Mouse (Mus musculus): ENCODE measurements around the gene Ddx24. TPM values are rescaled to one million over a fixed set of nuclear protein-coding genes. Genes with fewer than 3 reads are reported as not detected.

Ddx24 gene
- polyA plus RNA-seq, 1 experiment from 2014 or later, result 85.2 TPM

DNA sequence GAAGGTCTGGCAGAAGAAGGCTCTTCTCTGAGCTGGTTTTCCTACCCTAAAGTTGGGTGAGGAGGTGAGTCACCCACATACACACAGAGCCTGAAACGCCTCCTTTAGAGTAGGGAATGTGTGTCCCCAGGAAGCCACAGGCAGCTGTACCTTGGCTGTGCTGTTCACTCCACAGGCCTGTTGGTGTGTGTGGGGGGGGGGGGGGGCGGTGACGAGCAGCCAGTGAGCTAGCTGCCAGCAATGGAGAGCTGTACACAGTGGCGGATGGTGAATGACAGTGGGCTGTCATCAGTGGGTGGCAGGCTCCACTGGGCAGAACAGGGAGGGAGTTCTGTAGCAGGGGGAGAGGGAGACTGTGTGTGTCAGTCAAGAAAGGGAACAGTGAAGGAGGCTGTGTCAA is 48.9 kb downstream of the Ddx24 start:
- WGBS, result 78% methylated on average over 2 of the region's 4 CpGs
- no peak overlapping the region for H3K4me2 ChIP-seq (ENCODE audit: low read depth, low read length)
- H3K9ac ChIP-seq (ENCODE audit: low read depth, low read length), result no peak overlapping the region
- ATAC-seq (ENCODE audit: low read depth) (no peak), DNase-seq (ENCODE audit: low spot score) (no peak)
- no peaks in the 10 kb centered on the region for H3K27me3 ChIP-seq (replicated peaks; ENCODE audit: control insufficient read depth, insufficient read depth, low read length)
- no peaks in the 10 kb centered on the region for H3K9me3 ChIP-seq (ENCODE audit: control insufficient read depth, low read length)
- no peak overlapping the region for H3K27ac ChIP-seq (replicated peaks; ENCODE audit: low read depth, low read length)
- no peak overlapping the region for H3K4me3 ChIP-seq (ENCODE audit: low read depth, low read length)
- H3K4me1 ChIP-seq (ENCODE audit: control insufficient read depth, insufficient read depth, low read length), result no peaks in the 10 kb centered on the region
- H3K36me3 ChIP-seq (ENCODE audit: control insufficient read depth, insufficient read depth, low read length), result no peaks in the 10 kb centered on the region

DNA sequence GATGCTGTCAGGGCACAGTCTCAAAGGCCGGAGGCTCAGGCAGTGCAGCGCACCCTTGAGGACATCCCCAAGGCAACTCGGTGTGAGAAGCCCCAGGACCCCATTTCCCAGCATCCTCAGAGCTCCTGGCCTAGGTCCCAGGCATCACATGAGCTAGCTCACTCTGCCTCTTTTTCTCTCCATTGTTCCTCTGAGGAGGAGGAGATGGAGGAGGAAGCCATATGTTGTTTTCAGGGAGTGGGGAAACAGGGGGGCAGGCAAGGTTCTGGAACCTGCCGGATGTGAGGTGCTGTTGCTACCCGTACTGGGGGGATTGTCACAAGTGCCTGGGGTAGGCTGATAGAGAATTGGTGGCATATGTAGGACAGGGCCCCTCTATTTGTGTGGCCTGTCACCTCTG is 49.5 kb downstream of the Ddx24 start:
- ATAC-seq (ENCODE audit: low read depth) (no peak), DNase-seq (ENCODE audit: low spot score) (no peak)
- Histone ChIP-seq H3K27ac (replicated peaks; ENCODE audit: low read depth, low read length) (no peak overlapping the region), H3K9ac (ENCODE audit: low read depth, low read length) (no peak overlapping the region), H3K36me3 (ENCODE audit: control insufficient read depth, insufficient read depth, low read length) (no peaks in the 10 kb centered on the region), H3K27me3 (replicated peaks; ENCODE audit: control insufficient read depth, insufficient read depth, low read length) (no peaks in the 10 kb centered on the region), H3K4me3 (ENCODE audit: low read depth, low read length) (no peak overlapping the region), H3K4me1 (ENCODE audit: control insufficient read depth, insufficient read depth, low read length) (no peaks in the 10 kb centered on the region), H3K4me2 (ENCODE audit: low read depth, low read length) (no peak overlapping the region), H3K9me3 (ENCODE audit: control insufficient read depth, low read length) (no peaks in the 10 kb centered on the region)
- 61% methylated on average over 5 of the region's 5 CpGs for WGBS

DNA sequence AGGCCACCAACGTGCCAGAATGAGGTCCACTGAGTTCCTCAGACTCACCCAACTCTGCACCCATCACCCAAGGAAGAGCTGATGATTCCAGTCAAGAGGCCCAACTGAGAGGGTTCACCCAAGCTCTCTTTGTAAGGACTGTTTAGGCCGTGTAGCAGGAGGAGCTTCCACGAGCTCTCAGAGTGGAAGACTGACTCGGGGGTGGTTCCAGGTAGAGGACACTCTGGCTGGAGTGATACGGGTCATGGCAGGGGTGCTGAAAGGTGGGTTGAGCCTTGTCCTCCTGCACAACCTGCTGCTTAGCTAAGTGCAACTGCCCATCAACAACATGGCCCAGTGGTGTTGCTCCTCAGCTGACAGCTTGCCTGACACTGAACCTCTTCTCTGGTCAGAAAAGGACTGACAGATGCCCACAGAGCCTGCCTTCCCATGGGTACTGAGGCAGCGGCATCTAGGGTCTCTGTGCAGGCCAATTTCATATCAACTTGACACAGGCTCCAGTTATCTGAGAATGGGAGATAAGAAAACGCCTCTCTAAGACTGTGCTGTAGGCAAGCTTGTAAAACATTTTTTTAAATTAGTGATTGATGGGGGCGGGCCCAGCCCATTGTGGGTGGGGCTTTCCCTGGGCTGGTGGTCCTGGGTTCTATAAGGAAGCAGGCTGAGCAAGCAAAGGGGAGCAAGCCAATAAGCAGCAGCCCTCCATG is 51.9 kb downstream of the Ddx24 start:
- H3K27ac ChIP-seq (replicated peaks; ENCODE audit: low read depth, low read length), result no peak overlapping the region
- H3K9me3 ChIP-seq (ENCODE audit: control insufficient read depth, low read length), result no peaks in the 10 kb centered on the region
- 73% methylated on average over 8 of the region's 8 CpGs for WGBS
- DNase-seq (ENCODE audit: low spot score) (no peak), ATAC-seq (ENCODE audit: low read depth) (no peak)
- no peaks in the 10 kb centered on the region for H3K4me1 ChIP-seq (ENCODE audit: control insufficient read depth, insufficient read depth, low read length)
- no peak overlapping the region for H3K9ac ChIP-seq (ENCODE audit: low read depth, low read length)
- no peaks in the 10 kb centered on the region for H3K27me3 ChIP-seq (replicated peaks; ENCODE audit: control insufficient read depth, insufficient read depth, low read length)
- no peak overlapping the region for H3K4me3 ChIP-seq (ENCODE audit: low read depth, low read length)
- no peak overlapping the region for H3K4me2 ChIP-seq (ENCODE audit: low read depth, low read length)
- no peaks in the 10 kb centered on the region for H3K36me3 ChIP-seq (ENCODE audit: control insufficient read depth, insufficient read depth, low read length)

DNA sequence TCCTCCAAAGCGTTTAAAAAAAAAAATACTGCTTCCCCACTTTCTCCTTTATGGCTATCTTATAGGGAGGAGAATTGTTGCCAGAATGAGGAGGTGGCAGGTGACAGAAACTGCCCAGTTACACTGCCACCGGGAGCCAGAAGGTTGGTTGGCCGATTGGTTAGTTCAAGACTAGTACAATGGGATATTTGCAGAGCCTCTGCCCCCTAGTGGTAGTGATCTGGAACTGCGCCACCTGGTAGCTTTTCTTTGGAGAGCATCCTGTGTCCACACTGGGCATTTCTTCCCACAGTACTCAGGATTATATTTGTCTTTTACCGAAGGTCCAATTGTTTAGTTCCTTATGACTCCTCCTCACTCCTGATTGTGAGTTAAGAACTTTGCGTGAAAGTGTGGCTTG is 53.9 kb downstream of the Ddx24 start:
- DNase-seq (ENCODE audit: low spot score) (no peak), ATAC-seq (ENCODE audit: low read depth) (no peak)
- WGBS, result 27% methylated on average over 6 of the region's 6 CpGs
- H3K27me3 ChIP-seq (replicated peaks; ENCODE audit: control insufficient read depth, insufficient read depth, low read length), result no peaks in the 10 kb centered on the region
- H3K9ac ChIP-seq (ENCODE audit: low read depth, low read length), result no peak overlapping the region
- H3K27ac ChIP-seq (replicated peaks; ENCODE audit: low read depth, low read length), result no peak overlapping the region
- no peaks in the 10 kb centered on the region for H3K9me3 ChIP-seq (ENCODE audit: control insufficient read depth, low read length)
- H3K4me1 ChIP-seq (ENCODE audit: control insufficient read depth, insufficient read depth, low read length), result no peaks in the 10 kb centered on the region
- no peak overlapping the region for H3K4me2 ChIP-seq (ENCODE audit: low read depth, low read length)
- H3K36me3 ChIP-seq (ENCODE audit: control insufficient read depth, insufficient read depth, low read length), result no peaks in the 10 kb centered on the region
- H3K4me3 ChIP-seq (ENCODE audit: low read depth, low read length), result no peak overlapping the region

DNA sequence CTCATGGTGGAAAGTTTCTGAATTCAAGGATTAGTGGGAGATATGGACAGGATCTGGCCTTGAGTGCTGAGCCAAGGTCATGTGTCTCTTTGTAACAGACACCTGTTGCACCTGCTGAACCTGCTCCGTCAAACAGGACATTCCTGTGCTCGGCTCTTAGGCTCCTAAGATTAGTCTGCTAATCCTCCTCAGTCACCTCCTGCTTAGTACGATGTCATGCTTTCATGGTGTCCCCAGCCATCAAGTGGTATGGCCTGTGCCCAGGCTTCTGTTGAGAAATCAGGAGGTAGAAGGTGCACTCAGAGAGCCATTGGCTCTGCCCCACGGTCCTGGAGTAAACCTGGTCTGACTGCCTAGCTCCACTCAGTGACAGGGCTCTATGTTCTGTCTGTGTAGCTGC is 54.8 kb downstream of the Ddx24 start:
- Histone ChIP-seq H3K27me3 (replicated peaks; ENCODE audit: control insufficient read depth, insufficient read depth, low read length) (no peaks in the 10 kb centered on the region), H3K9me3 (ENCODE audit: control insufficient read depth, low read length) (no peaks in the 10 kb centered on the region), H3K4me2 (ENCODE audit: low read depth, low read length) (no peak overlapping the region), H3K4me3 (ENCODE audit: low read depth, low read length) (no peak overlapping the region), H3K9ac (ENCODE audit: low read depth, low read length) (no peak overlapping the region), H3K27ac (replicated peaks; ENCODE audit: low read depth, low read length) (no peak overlapping the region), H3K4me1 (ENCODE audit: control insufficient read depth, insufficient read depth, low read length) (no peaks in the 10 kb centered on the region), H3K36me3 (ENCODE audit: control insufficient read depth, insufficient read depth, low read length) (no peaks in the 10 kb centered on the region)
- ATAC-seq (ENCODE audit: low read depth) (no peak), DNase-seq (ENCODE audit: low spot score) (no peak)
- WGBS, result 66% methylated on average over 4 of the region's 4 CpGs

DNA sequence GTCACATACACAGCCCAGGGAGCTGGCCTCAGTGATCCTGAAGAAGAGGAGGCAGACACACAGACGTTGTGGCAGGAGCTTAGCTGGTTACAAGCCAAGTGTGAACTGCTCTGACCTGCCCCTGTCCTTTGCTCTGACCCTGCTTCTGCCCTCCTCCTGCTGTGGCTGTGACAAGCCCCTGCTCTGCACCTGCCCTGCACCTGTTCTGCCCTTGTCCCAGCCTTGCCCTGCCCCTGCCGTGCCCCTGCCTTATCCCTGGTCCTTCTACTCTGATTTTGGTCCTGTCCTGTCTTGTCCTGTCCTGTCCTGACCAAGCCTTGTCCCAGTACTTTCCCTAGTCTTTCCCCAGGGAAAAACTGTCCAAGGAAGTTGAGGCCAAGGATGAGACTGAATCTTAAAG is 56.9 kb downstream of the Ddx24 start:
- no peak overlapping the region for H3K9ac ChIP-seq (ENCODE audit: low read depth, low read length)
- no peaks in the 10 kb centered on the region for H3K4me1 ChIP-seq (ENCODE audit: control insufficient read depth, insufficient read depth, low read length)
- WGBS, result 56% methylated on average over 2 of the region's 2 CpGs
- ATAC-seq (ENCODE audit: low read depth), result no peak
- no peaks in the 10 kb centered on the region for H3K9me3 ChIP-seq (ENCODE audit: control insufficient read depth, low read length)
- H3K27me3 ChIP-seq (replicated peaks; ENCODE audit: control insufficient read depth, insufficient read depth, low read length), result no peaks in the 10 kb centered on the region
- no peak overlapping the region for H3K27ac ChIP-seq (replicated peaks; ENCODE audit: low read depth, low read length)
- no peak overlapping the region for H3K4me3 ChIP-seq (ENCODE audit: low read depth, low read length)
- no peak for DNase-seq (ENCODE audit: low spot score)
- H3K4me2 ChIP-seq (ENCODE audit: low read depth, low read length), result no peak overlapping the region
- H3K36me3 ChIP-seq (ENCODE audit: control insufficient read depth, insufficient read depth, low read length), result no peaks in the 10 kb centered on the region

- no peak overlapping the region for H3K4me3 ChIP-seq (ENCODE audit: low read depth, low read length)
- no peaks in the 10 kb centered on the region for H3K9me3 ChIP-seq (ENCODE audit: control insufficient read depth, low read length)
- no peak overlapping the region for H3K9ac ChIP-seq (ENCODE audit: low read depth, low read length)
- H3K4me1 ChIP-seq (ENCODE audit: control insufficient read depth, insufficient read depth, low read length), result no peaks in the 10 kb centered on the region
- WGBS, result 77% methylated on average over 7 of the region's 7 CpGs
- H3K4me2 ChIP-seq (ENCODE audit: low read depth, low read length), result peak overlapping the region; percentile 26; the same call in 1 of the 2 replicates
- ATAC-seq (ENCODE audit: low read depth), result no peak
- no peaks in the 10 kb centered on the region for H3K27me3 ChIP-seq (replicated peaks; ENCODE audit: control insufficient read depth, insufficient read depth, low read length)
- no peak for DNase-seq (ENCODE audit: low spot score)
- H3K27ac ChIP-seq (replicated peaks; ENCODE audit: low read depth, low read length), result no peak overlapping the region
- H3K36me3 ChIP-seq (ENCODE audit: control insufficient read depth, insufficient read depth, low read length), result no peaks in the 10 kb centered on the region
Observed at GRCm38 (mm10) chr12:103368326-103368669, 57.3 kb downstream of the Ddx24 start.

DNA sequence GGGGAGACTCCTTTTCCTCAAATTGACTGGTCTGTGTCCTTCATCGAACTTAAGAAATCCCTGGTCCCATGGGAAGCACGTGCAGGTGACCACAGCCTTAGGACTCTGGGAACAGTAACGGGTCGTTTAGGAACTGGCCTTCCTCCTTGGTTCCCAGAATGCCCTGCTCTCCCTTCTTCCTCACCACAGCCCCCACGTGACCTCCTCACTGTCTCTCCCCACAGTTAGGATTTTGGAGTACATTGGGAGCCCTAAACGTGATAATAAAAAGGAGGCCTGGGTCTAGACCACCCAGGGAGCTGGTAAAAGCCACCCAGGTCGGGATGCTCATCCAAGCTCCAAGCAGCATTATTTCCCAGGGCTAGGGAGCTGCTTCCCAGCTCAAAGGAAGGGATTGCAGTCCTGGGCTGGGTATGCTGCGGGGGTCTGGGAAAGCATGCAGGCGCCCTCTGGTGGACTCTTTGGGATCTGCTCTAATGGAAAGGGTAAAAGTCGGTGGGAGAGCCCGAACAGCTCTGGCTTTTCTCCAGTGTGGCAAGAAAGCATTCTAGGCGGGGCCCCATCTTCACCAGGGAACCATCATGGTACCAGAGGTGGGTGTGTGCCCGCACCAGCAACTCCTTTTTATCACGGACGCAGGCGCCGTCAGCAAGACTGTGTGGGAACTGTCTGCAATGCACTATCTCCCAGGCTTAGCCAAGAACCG is 57.9 kb downstream of the Ddx24 start:
- no peaks in the 10 kb centered on the region for H3K36me3 ChIP-seq (ENCODE audit: control insufficient read depth, insufficient read depth, low read length)
- peak; percentile 64 for DNase-seq (ENCODE audit: low spot score)
- H3K9ac ChIP-seq (ENCODE audit: low read depth, low read length), result no peak overlapping the region
- H3K27ac ChIP-seq (replicated peaks; ENCODE audit: low read depth, low read length), result no peak overlapping the region
- H3K9me3 ChIP-seq (ENCODE audit: control insufficient read depth, low read length), result no peaks in the 10 kb centered on the region
- no peaks in the 10 kb centered on the region for H3K4me1 ChIP-seq (ENCODE audit: control insufficient read depth, insufficient read depth, low read length)
- no peaks in the 10 kb centered on the region for H3K27me3 ChIP-seq (replicated peaks; ENCODE audit: control insufficient read depth, insufficient read depth, low read length)
- WGBS, result 19% methylated on average over 18 of the region's 18 CpGs
- peak overlapping the region; percentile 26; the same call in 1 of the 2 replicates for H3K4me2 ChIP-seq (ENCODE audit: low read depth, low read length)
- ATAC-seq (ENCODE audit: low read depth), result peak; percentile 58; the same call in 1 of the 2 replicates
- H3K4me3 ChIP-seq (ENCODE audit: low read depth, low read length), result no peak overlapping the region

DNA sequence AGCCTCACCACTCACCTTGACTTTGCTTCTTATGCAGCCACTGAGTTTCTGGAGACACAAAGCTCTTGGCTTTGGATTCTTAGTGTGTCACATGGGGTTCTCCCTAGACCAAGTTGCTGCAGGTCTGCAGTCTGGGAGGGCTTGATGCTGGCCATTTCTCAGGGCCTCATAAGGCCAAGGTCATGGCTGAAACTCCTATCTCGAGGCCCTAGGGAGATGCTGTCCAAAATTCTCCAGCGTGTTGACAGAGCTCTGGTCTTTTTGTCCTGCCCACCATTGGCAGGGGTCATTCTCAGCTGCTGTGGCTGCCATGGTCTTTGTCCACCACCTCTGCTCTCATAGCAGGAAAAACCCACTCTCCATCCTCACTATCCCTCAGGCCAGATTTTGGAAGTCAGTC is 58.5 kb downstream of the Ddx24 start:
- DNase-seq (ENCODE audit: low spot score) (no peak), ATAC-seq (ENCODE audit: low read depth) (no peak)
- 79% methylated on average over 2 of the region's 2 CpGs for WGBS
- Histone ChIP-seq H3K4me2 (ENCODE audit: low read depth, low read length) (no peak overlapping the region), H3K4me3 (ENCODE audit: low read depth, low read length) (no peak overlapping the region), H3K9me3 (ENCODE audit: control insufficient read depth, low read length) (no peaks in the 10 kb centered on the region), H3K27ac (replicated peaks; ENCODE audit: low read depth, low read length) (no peak overlapping the region), H3K4me1 (ENCODE audit: control insufficient read depth, insufficient read depth, low read length) (no peaks in the 10 kb centered on the region), H3K27me3 (replicated peaks; ENCODE audit: control insufficient read depth, insufficient read depth, low read length) (no peaks in the 10 kb centered on the region), H3K9ac (ENCODE audit: low read depth, low read length) (no peak overlapping the region), H3K36me3 (ENCODE audit: control insufficient read depth, insufficient read depth, low read length) (no peaks in the 10 kb centered on the region)

Measured in embryonic facial prominence, embryonic 14.5 days (tissue).